Mouse (Mus musculus): ENCODE results near the gene C1qtnf12. TPM values are rescaled to one million over a fixed set of nuclear protein-coding genes. Genes with fewer than 3 reads are reported as not detected.
A peak's percentile ranks its signal among the peaks of the same experiment; 100 is the strongest.

Gene C1qtnf12
- total RNA-seq (2021) (10 to 100 TPM; 16.6 to 17.9 TPM), polyA plus RNA-seq (2012; rRNA removed) (17.2 and 21.8 TPM in 2 replicates)
- long read RNA-seq, transcript C1qtnf12-201 (8 exons, 1,315 nt), result major isoform, 13 of 17 reads
- long read RNA-seq, partial matches to known transcripts, result 4 of 17 reads
- long read RNA-seq, other reads (novel, unspliced or antisense), result 0 of 17 reads

GRCm38 (mm10) chr4:155962167-155962971, at the start of gene C1qtnf12:
Gene C1qtnf12, plus strand, starts transcription at chr4:155962318.
- intact Hi-C loops (cut with DNase I), result no loop called here
- WGBS, result 3% methylated on average over 42 of the region's 42 CpGs
- Histone ChIP-seq H3K27me3 (ENCODE audit: control insufficient read depth, insufficient read depth, low read length) (no peaks in the 10 kb centered on the region), H3K9ac (ENCODE audit: low read depth, low read length) (peak within 1 kb of the TSS; percentile 61), H3K79me2 (replicated peaks; ENCODE audit: control insufficient read depth, insufficient read depth, low read length) (no peaks in the 10 kb centered on the region), H3K4me3 (peak within 1 kb of the TSS; percentile 57), H3K4me1 (ENCODE audit: control insufficient read depth, insufficient read depth, low read length) (peaks cover 1% of the 10 kb centered on the region; the same call in 1 of the 2 replicates), H3K27ac (0 out of 2 replicates have a peak within 1 kb of the TSS, but pooled peaks have one; percentile 31), H3K36me3 (ENCODE audit: control insufficient read depth, insufficient read depth, low read length) (no peaks in the 10 kb centered on the region)
- TF ChIP-seq CTCF (IDR thresholded peaks at IDR 0.05) (no peak), POLR2A (IDR thresholded peaks at IDR 0.05; ENCODE audit: insufficient read depth, low read depth, low read length) (peak; percentile 59)
- DNase-seq, result peak; percentile 43 to 51

DNA sequence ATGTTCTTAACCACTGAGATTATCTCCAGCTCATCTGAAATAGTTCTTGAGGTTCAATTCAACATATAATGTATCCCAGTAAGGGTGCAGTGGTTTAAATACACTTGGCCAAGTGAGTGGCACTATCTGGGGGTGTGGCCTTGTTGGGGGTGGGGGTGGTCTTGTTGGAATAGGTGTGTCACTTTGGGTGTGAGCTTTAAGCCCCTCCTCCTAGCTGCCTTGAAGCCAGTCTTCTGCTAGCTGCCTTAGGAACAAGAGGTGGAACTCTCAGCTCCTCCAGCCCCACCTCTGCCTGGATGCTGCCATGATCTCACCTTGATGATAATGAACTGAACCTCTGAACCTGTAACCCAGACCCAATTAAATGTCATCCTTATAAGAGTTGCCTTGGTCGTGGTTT, 30.1 kb upstream of the C1qtnf12 start:
- no peak for TF ChIP-seq CTCF (IDR thresholded peaks at IDR 0.05)
- no peak for TF ChIP-seq POLR2A (IDR thresholded peaks at IDR 0.05; ENCODE audit: insufficient read depth, low read depth, low read length)
- TF ChIP-seq EP300 (IDR thresholded peaks at IDR 0.05; ENCODE audit: insufficient read depth, low read depth, low read length), result no peak
- no peaks in the 10 kb centered on the region for H3K36me3 ChIP-seq (ENCODE audit: control insufficient read depth, insufficient read depth, low read length)
- no peaks in the 10 kb centered on the region for H3K27me3 ChIP-seq (ENCODE audit: control insufficient read depth, insufficient read depth, low read length)
- no peak overlapping the region for H3K9ac ChIP-seq (ENCODE audit: low read depth, low read length)
- intact Hi-C loops (cut with DNase I), result no loop called here
- no peaks in the 10 kb centered on the region for H3K79me2 ChIP-seq (replicated peaks; ENCODE audit: control insufficient read depth, insufficient read depth, low read length)
- H3K27ac ChIP-seq, result no peak overlapping the region
- H3K4me1 ChIP-seq (ENCODE audit: control insufficient read depth, insufficient read depth, low read length), result no peaks in the 10 kb centered on the region
- no peak for DNase-seq
- no peak overlapping the region for H3K4me3 ChIP-seq
- 65% methylated on average over 1 of the region's 1 CpGs for WGBS

DNA sequence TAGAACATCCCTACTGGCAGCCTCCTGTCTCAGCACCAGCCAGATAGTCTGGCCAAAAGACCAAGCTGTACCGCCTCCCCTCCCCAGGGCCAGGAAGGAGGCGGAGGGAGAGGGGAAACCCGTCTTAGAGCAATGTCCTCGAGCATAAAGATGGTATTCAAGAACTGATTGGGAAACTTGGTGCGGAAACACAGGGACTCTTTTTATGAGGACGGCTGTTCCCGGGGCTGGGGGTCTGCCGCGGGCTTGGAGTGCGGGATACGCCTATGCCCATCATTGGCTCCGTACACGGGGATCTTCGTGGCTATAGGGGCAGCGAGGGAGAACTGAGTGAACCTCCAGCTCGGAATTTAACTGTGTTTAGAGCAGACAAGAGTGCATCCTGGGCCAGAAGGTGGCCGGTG, 19.1 kb upstream of the C1qtnf12 start:
- H3K27ac ChIP-seq, result peak overlapping the region; percentile 93
- H3K79me2 ChIP-seq (replicated peaks; ENCODE audit: control insufficient read depth, insufficient read depth, low read length), result peaks cover 9% of the 10 kb centered on the region
- peak in 1 of 2 experiments; percentile 61 for DNase-seq
- peak overlapping the region; percentile 76 for H3K9ac ChIP-seq (ENCODE audit: low read depth, low read length)
- TF ChIP-seq CTCF (IDR thresholded peaks at IDR 0.05) (no peak), EP300 (IDR thresholded peaks at IDR 0.05; ENCODE audit: insufficient read depth, low read depth, low read length) (no peak), POLR2A (IDR thresholded peaks at IDR 0.05; ENCODE audit: insufficient read depth, low read depth, low read length) (no peak)
- H3K4me3 ChIP-seq, result peak overlapping the region; percentile 97
- intact Hi-C loops (cut with DNase I), result loop anchor here (1.0 to 5.0 kb wide), 4 partner anchors 49 to 112 kb away; partner anchors contain the start of genes Aurkaip1, B3galt6, Cptp and Ints11
- peaks cover 10% of the 10 kb centered on the region for H3K4me1 ChIP-seq (ENCODE audit: control insufficient read depth, insufficient read depth, low read length)
- peaks cover 12% of the 10 kb centered on the region for H3K36me3 ChIP-seq (ENCODE audit: control insufficient read depth, insufficient read depth, low read length)
- no peaks in the 10 kb centered on the region for H3K27me3 ChIP-seq (ENCODE audit: control insufficient read depth, insufficient read depth, low read length)
- WGBS, result 0% methylated on average over 17 of the region's 17 CpGs

DNA sequence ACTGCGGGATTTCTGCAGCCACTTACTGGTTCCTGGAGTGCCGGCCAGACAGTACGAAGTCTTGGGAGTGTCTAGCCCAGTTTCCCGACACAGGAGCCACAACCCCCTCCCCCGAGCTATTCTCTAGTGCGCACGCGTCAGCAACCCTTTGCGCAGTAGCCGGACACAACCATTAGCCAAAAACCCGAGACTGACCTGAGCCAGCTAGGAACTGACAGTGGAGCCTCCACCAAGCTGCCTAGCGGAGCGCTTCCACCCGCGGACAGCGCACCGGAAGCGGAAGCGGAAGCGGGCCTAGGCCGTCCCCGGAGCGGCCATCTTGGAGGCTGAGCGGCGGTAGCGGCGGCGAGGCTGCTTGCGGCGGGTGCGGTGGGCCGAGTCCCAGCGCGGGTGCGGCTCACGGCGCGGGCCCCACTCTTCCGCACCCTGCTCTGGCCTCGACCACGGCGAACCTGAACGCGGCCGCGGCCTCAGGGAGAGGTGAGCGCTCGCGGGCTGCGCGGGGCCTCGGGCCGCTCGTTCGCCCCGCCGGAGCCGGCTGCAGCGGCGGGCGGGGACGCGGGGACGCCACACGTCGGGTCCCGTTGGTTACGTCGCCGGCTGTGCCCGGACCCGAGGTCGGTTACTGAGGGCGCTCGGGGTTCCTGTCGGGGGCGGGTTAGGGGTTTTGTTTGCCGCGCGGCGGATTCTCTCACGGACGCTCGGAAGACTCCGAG, 18.4 kb upstream of the C1qtnf12 start, which contains the start of gene Ube2j2:
TSS of gene Ube2j2 (plus strand) at position 298 of the 716 bp plus-strand sequence.
- TF ChIP-seq CTCF (IDR thresholded peaks at IDR 0.05) (peak; percentile 8; the same call in 1 of the 2 replicates), POLR2A (IDR thresholded peaks at IDR 0.05; ENCODE audit: insufficient read depth, low read depth, low read length) (peak; percentile 93), EP300 (IDR thresholded peaks at IDR 0.05; ENCODE audit: insufficient read depth, low read depth, low read length) (peak; percentile 98)
- DNase-seq, result peak; percentile 97 to 100
- Histone ChIP-seq H3K27ac (peak within 1 kb of the TSS; percentile 93), H3K27me3 (ENCODE audit: control insufficient read depth, insufficient read depth, low read length) (no peaks in the 10 kb centered on the region), H3K4me1 (ENCODE audit: control insufficient read depth, insufficient read depth, low read length) (peaks cover 10% of the 10 kb centered on the region), H3K4me3 (peak within 1 kb of the TSS; percentile 97), H3K79me2 (replicated peaks; ENCODE audit: control insufficient read depth, insufficient read depth, low read length) (peaks cover 12% of the 10 kb centered on the region), H3K9ac (ENCODE audit: low read depth, low read length) (peak within 1 kb of the TSS; percentile 90), H3K36me3 (ENCODE audit: control insufficient read depth, insufficient read depth, low read length) (peaks cover 12% of the 10 kb centered on the region)
- WGBS, result under 1% methylated on average over 83 of the region's 85 CpGs
- intact Hi-C loops (cut with DNase I), result loop anchor here (1.0 to 5.0 kb wide), 4 partner anchors 49 to 112 kb away; partner anchors contain the start of genes Aurkaip1, B3galt6, Cptp and Ints11

- peak overlapping the region; percentile 86 for H3K27ac ChIP-seq
- DNase-seq, result peak in 1 of 2 experiments; percentile 19
- peaks cover 10% of the 10 kb centered on the region for H3K4me1 ChIP-seq (ENCODE audit: control insufficient read depth, insufficient read depth, low read length)
- intact Hi-C loops (cut with DNase I), result loop anchor here (5.0 kb wide), 1 partner anchor 48 kb away; the partner anchor contains the start of genes B3galt6 and Sdf4
- peak overlapping the region; percentile 90 for H3K9ac ChIP-seq (ENCODE audit: low read depth, low read length)
- peaks cover 12% of the 10 kb centered on the region for H3K36me3 ChIP-seq (ENCODE audit: control insufficient read depth, insufficient read depth, low read length)
- H3K27me3 ChIP-seq (ENCODE audit: control insufficient read depth, insufficient read depth, low read length), result no peaks in the 10 kb centered on the region
- H3K79me2 ChIP-seq (replicated peaks; ENCODE audit: control insufficient read depth, insufficient read depth, low read length), result peaks cover 13% of the 10 kb centered on the region
- H3K4me3 ChIP-seq, result peak overlapping the region; percentile 97
- 2% methylated on average over 17 of the region's 17 CpGs for WGBS
- TF ChIP-seq CTCF (IDR thresholded peaks at IDR 0.05) (no peak), EP300 (IDR thresholded peaks at IDR 0.05; ENCODE audit: insufficient read depth, low read depth, low read length) (no peak), POLR2A (IDR thresholded peaks at IDR 0.05; ENCODE audit: insufficient read depth, low read depth, low read length) (no peak)
These were observed 17.8 kb upstream of the C1qtnf12 start for GRCm38 (mm10) chr4:155944271-155944670.

Measured in heart, adult 2 months (tissue).